In genomic region chr13:60124456-60124855, GRCm38 (mm10) we compare ENCODE assay signal across 23 mouse cellular contexts. TPM values are rescaled to one million over a fixed set of nuclear protein-coding genes. Genes with fewer than 3 reads are reported as not detected.
A peak's percentile ranks its signal among the peaks of the same experiment; 100 is the strongest.
DNase-seq lines count a peak whose midpoint lies in the region; ATAC-seq and TF ChIP-seq lines count a peak whose summit lies in the region.
"Had no signal": no experiment of that assay in that cellular context is flagged by ENCODE, and none has a peak within 500 bp of the region (broad histone marks: within the 10 kb centered on the region; RNA-seq: fewer than 3 reads in every experiment).

No protein-coding gene starts in this region.

- no peak overlapping the region; the same call in 1 of the 2 replicates for H3K9ac ChIP-seq in liver, adult 2 months (ENCODE audit: low read depth, low read length)
- H3K9ac ChIP-seq in liver, embryonic 11.5 days (ENCODE audit: low read depth, low read length), result no peak overlapping the region
- H3K9ac ChIP-seq: embryonic facial prominence, embryonic 13.5 days; embryonic facial prominence, embryonic 15.5 days; forebrain, embryonic 12.5 days had no signal

- H3K79me2 ChIP-seq in liver, adult 2 months (ENCODE audit: control insufficient read depth, insufficient read depth, low read length), result no peaks in the 10 kb centered on the region

- no peak for TF ChIP-seq POLR2A in liver, adult 2 months (IDR thresholded peaks at IDR 0.05; ENCODE audit: extremely low read depth, insufficient read depth, low read length)

- H3K36me3 ChIP-seq in liver, adult 2 months (ENCODE audit: control insufficient read depth, insufficient read depth, low read length), result no peaks in the 10 kb centered on the region
- H3K36me3 ChIP-seq in liver, embryonic 11.5 days (ENCODE audit: control insufficient read depth, insufficient read depth, low read length), result no peaks in the 10 kb centered on the region
- H3K36me3 ChIP-seq: embryonic facial prominence, embryonic 13.5 days; embryonic facial prominence, embryonic 15.5 days; forebrain, embryonic 10.5 days; forebrain, embryonic 12.5 days had no signal

- H3K4me3 ChIP-seq in liver, adult 2 months (ENCODE audit: insufficient read depth, low read depth, low read length), result peak overlapping the region; percentile 41
- H3K4me3 ChIP-seq in liver, embryonic 11.5 days (ENCODE audit: low read depth, low read length), result no peak overlapping the region
- H3K4me3 ChIP-seq in brown adipose tissue, adult 24 weeks (ENCODE audit: insufficient read depth, low read depth, low read length), result no peak overlapping the region
- H3K4me3 ChIP-seq: embryonic facial prominence, embryonic 13.5 days; embryonic facial prominence, embryonic 15.5 days; erythroblast, embryonic 14.5 days; forebrain, embryonic 10.5 days; forebrain, embryonic 12.5 days had no signal

- WGBS in liver, adult 2 months, result 26% methylated on average over 7 of the region's 7 CpGs
- 72% methylated on average over 7 of the region's 7 CpGs for WGBS in liver, embryonic 11.5 days

- H3K27ac ChIP-seq in liver, adult 2 months (replicated peaks; ENCODE audit: insufficient read depth, low read depth, low read length), result peak overlapping the region; percentile 67
- H3K27ac ChIP-seq in liver, embryonic 11.5 days (ENCODE audit: low read depth, low read length), result no peak overlapping the region
- peak overlapping the region; percentile 31; the same call in 1 of the 2 replicates for H3K27ac ChIP-seq in brown adipose tissue, adult 24 weeks (replicated peaks; ENCODE audit: low read depth, low read length)
- H3K27ac ChIP-seq: embryonic facial prominence, embryonic 13.5 days; embryonic facial prominence, embryonic 15.5 days had no signal

- no peak for TF ChIP-seq CTCF in liver, adult 2 months (IDR thresholded peaks at IDR 0.05; ENCODE audit: low read depth, low read length)

- H3K4me1 ChIP-seq in liver, adult 2 months (ENCODE audit: control insufficient read depth, insufficient read depth, low read length), result peaks cover 9% of the 10 kb centered on the region
- 0 out of 2 replicates have a peak, but pooled peaks cover 2% of the 10 kb centered on the region for H3K4me1 ChIP-seq in liver, embryonic 11.5 days (replicated peaks; ENCODE audit: control insufficient read depth, insufficient read depth, low read length)
- H3K4me1 ChIP-seq in brown adipose tissue, adult 24 weeks (ENCODE audit: control insufficient read depth, insufficient read depth, insufficient read length, low read length), result peaks cover 5% of the 10 kb centered on the region

- peak; percentile 88 for DNase-seq in liver, adult 2 months (ENCODE audit: extremely low read depth, low read depth, low spot score)
- DNase-seq in liver, embryonic 11.5 days (ENCODE audit: low spot score), result no peak
- DNase-seq in adipocyte (ENCODE audit: low spot score), result peak; percentile 55
- DNase-seq in right cerebral cortex, postnatal 14 days, result no peak
- DNase-seq: adrenal gland, adult 8-10 months; adrenal gland, postnatal 14 days; adrenal gland, postnatal 36 days; cerebellum, adult 11 months; cerebellum, adult 18-20 months; cerebellum, adult 8-10 months; cerebellum, adult 9-11 months; cerebellum, postnatal 14 days; cerebellum, postnatal 36 days had no signal

- H3K9me3 ChIP-seq in liver, embryonic 11.5 days (ENCODE audit: control insufficient read depth, low read length), result no peaks in the 10 kb centered on the region
- H3K9me3 ChIP-seq: embryonic facial prominence, embryonic 13.5 days; embryonic facial prominence, embryonic 15.5 days; forebrain, embryonic 10.5 days; forebrain, embryonic 12.5 days had no signal

- no peak overlapping the region for H3K4me2 ChIP-seq in liver, embryonic 11.5 days
- H3K4me2 ChIP-seq: embryonic facial prominence, embryonic 13.5 days; embryonic facial prominence, embryonic 15.5 days; forebrain, embryonic 12.5 days had no signal

- no peaks in the 10 kb centered on the region for H3K27me3 ChIP-seq in liver, adult 2 months (ENCODE audit: control insufficient read depth, insufficient read depth, low read length)
- no peaks in the 10 kb centered on the region for H3K27me3 ChIP-seq in liver, embryonic 11.5 days (replicated peaks; ENCODE audit: control insufficient read depth, insufficient read depth, low read length)
- H3K27me3 ChIP-seq: embryonic facial prominence, embryonic 13.5 days; embryonic facial prominence, embryonic 15.5 days had no signal

- no peak for ATAC-seq in liver, embryonic 11.5 days (replicated peaks; ENCODE audit: low FRiP score)
- ATAC-seq in inflammation-experienced regulatory T-cells, adult 6 months, result no peak
- ATAC-seq: forebrain, embryonic 16.5 days had no signal

RNA-seq across cellular contexts. Expression of gene Gas1, which starts 52.7 kb away (rescaled TPM):
- 13.9 and 23.2 TPM in 2 replicates for total RNA-seq in liver, adult 2 months (2014; rRNA removed)
- polyA plus RNA-seq in liver, adult 2 months (2012; rRNA removed), result 28.2 and 44.3 TPM in 2 replicates
- polyA plus RNA-seq in liver, embryonic 11.5 days (2014; fragmentation: Nextera tagmentation; extraction: Ambion mirVana), result 27.5 and 29.4 TPM in 2 replicates
- 35.6 and 47.5 TPM in 2 replicates for polyA plus RNA-seq in brown adipose tissue, adult 24 weeks (2012; ENCODE audit: insufficient read depth, insufficient read length, missing spikeins)
- not detected for polyA plus RNA-seq in inflammation-experienced regulatory T-cells, adult 6 months (2017; shearing (Covaris generic))
- total RNA-seq: common myeloid progenitor, adult 5-6 weeks; MEL had no signal
- polyA plus RNA-seq: erythroblast, embryonic 14.5 days had no signal

Comparison
In these comparisons a context has a peak if more than half of its experiments do, and no peak if none do; other contexts are left out.
1. DNase-seq: peak in liver, adult 2 months (single experiment) and adipocyte (single experiment); none in liver, embryonic 11.5 days (single experiment) and right cerebral cortex, postnatal 14 days (single experiment).
2. RNA of gene Gas1, which starts 52.7 kb away (polyA plus RNA-seq): 35.6 to 47.5 TPM in brown adipose tissue, adult 24 weeks, 27.5 to 29.4 TPM in liver, embryonic 11.5 days and 28.2 to 44.3 TPM in liver, adult 2 months; not detected in inflammation-experienced regulatory T-cells, adult 6 months; every median in the first group is over 10 times any median in the second.